Mouse (Mus musculus) activated CD4-positive, CD25-positive, alpha-beta regulatory T cell (primary cell): ENCODE measurements around the gene Dbi. TPM values are rescaled to one million over a fixed set of nuclear protein-coding genes. Genes with fewer than 3 reads are reported as not detected.

Experiments
- polyA plus RNA-seq, 2 experiments: library from polyadenylated mRNA; unstranded; fragments of 100-300 nt; shearing (Covaris generic); gene quantifications; one replicate each; pipeline ENCODE4 v1.2.1; 2017

The Dbi gene
- 100 to 1,000 TPM; 153 to 186 TPM for polyA plus RNA-seq

GRCm38 (mm10) chr1:120120969-120121811, at the start of gene Dbi, which contains the start of gene 3110009E18Rik:
Gene Dbi, minus strand, starts transcription at chr1:120121078.
Gene 3110009E18Rik, plus strand, starts transcription at chr1:120121187.

GRCm38 (mm10) chr1:120073519-120074306, 47.2 kb downstream of the Dbi start, which contains the start of gene Tmem37:
Gene Tmem37, minus strand, starts transcription at chr1:120074074.

Other genes starting within 250 kb of the Dbi start
- gene Tmem177, start 207.9 kb downstream of the Dbi start, polyA plus RNA-seq, result 1 to 10 TPM; 3.6 to 5.8 TPM
- not detected for gene Cfap221, start 123.8 kb downstream of the Dbi start, polyA plus RNA-seq
- gene Sctr, start 114.2 kb downstream of the Dbi start, polyA plus RNA-seq, result under 1 TPM in 1 of 2 experiments, not detected in 1; 0.16 TPM
- gene Tmem37, start 47.0 kb downstream of the Dbi start, polyA plus RNA-seq, result 1 to 10 TPM; 1.6 to 6.0 TPM
- 10 to 100 TPM; 18.0 to 22.5 TPM for gene 3110009E18Rik, start 109 bp upstream of the Dbi start, polyA plus RNA-seq
- under 1 TPM; 0.37 to 0.48 TPM for gene Steap3, start 151.6 kb upstream of the Dbi start, polyA plus RNA-seq
- not detected for gene C1ql2, start 219.5 kb upstream of the Dbi start, polyA plus RNA-seq